Mouse (Mus musculus) gastrocnemius, postnatal 10 days (tissue): Measurements from ENCODE around the gene Acot7. TPM values are rescaled to one million over a fixed set of nuclear protein-coding genes. Genes with fewer than 3 reads are reported as not detected.
A peak's percentile ranks its signal among the peaks of the same experiment; 100 is the strongest.

Experiments
- DNase-seq: peaks from one replicate; pipeline ENCODE4 v3.0.0; 2021; ENCODE audit warnings: mixed read lengths
- total RNA-seq, 2 experiments: library from RNA; stranded (reverse); gene quantifications; 2 replicates each; pipeline ENCODE4 v1.2.3; 2021

Acot7 gene
- total RNA-seq, 2 experiments from 2014 or later = 11.9 to 14.1 TPM

- DNase-seq = no peak
Observed at GRCm38 (mm10) chr4:152244545-152245522, 66.9 kb downstream of the Acot7 start.

GRCm38 (mm10) chr4:152246011-152246410, 68.1 kb downstream of the Acot7 start:
- DNase-seq = no peak

GRCm38 (mm10) chr4:152247195-152247594, 69.3 kb downstream of the Acot7 start:
- DNase-seq = no peak

GRCm38 (mm10) chr4:152250615-152251014, 72.7 kb downstream of the Acot7 start:
- no peak for DNase-seq

GRCm38 (mm10) chr4:152253183-152253759, 75.3 kb downstream of the Acot7 start:
- no peak for DNase-seq

- peak; percentile 69 for DNase-seq
Observed at GRCm38 (mm10) chr4:152257070-152257469, 79.1 kb downstream of the Acot7 start.

GRCm38 (mm10) chr4:152260451-152260850, 82.5 kb downstream of the Acot7 start:
- DNase-seq = no peak

- DNase-seq = no peak
Observed at GRCm38 (mm10) chr4:152262187-152262586, 84.3 kb downstream of the Acot7 start.

- DNase-seq = no peak
Observed at GRCm38 (mm10) chr4:152263089-152263488, 85.2 kb downstream of the Acot7 start.

- no peak for DNase-seq
Observed at GRCm38 (mm10) chr4:152263512-152264176, 85.7 kb downstream of the Acot7 start.

GRCm38 (mm10) chr4:152264177-152264530, 86.2 kb downstream of the Acot7 start:
- no peak for DNase-seq

GRCm38 (mm10) chr4:152264867-152265568, 87.1 kb downstream of the Acot7 start:
- DNase-seq = no peak

- no peak for DNase-seq
Observed at GRCm38 (mm10) chr4:152265791-152266190, 87.9 kb downstream of the Acot7 start.

GRCm38 (mm10) chr4:152266236-152266895, 88.4 kb downstream of the Acot7 start:
- peak; percentile 67 for DNase-seq

- DNase-seq = peak; percentile 48
Observed at GRCm38 (mm10) chr4:152267748-152268369, 89.9 kb downstream of the Acot7 start.

GRCm38 (mm10) chr4:152269967-152270366, 92.0 kb downstream of the Acot7 start:
- no peak for DNase-seq

GRCm38 (mm10) chr4:152270599-152270998, 92.7 kb downstream of the Acot7 start:
- no peak for DNase-seq

GRCm38 (mm10) chr4:152271334-152271733, 93.4 kb downstream of the Acot7 start:
- no peak for DNase-seq

GRCm38 (mm10) chr4:152272006-152272405, 94.1 kb downstream of the Acot7 start:
- DNase-seq = no peak

- DNase-seq = peak; percentile 60
Observed at GRCm38 (mm10) chr4:152272449-152273049, 94.6 kb downstream of the Acot7 start.

GRCm38 (mm10) chr4:152273191-152273590, 95.3 kb downstream of the Acot7 start:
- DNase-seq = no peak
